Mouse (Mus musculus) G1E-ER4 (cell line): Measurements from ENCODE around the gene Rtf2. TPM values are rescaled to one million over a fixed set of nuclear protein-coding genes. Genes with fewer than 3 reads are reported as not detected.

ENCODE experiments used
- GATA1 ChIP-seq: IDR thresholded peaks from one replicate; pipeline ENCODE4 v1.8.0; 2012; ENCODE audit warnings: low read length, inconsistent platforms
- polyA plus RNA-seq: library from polyadenylated mRNA; stranded (reverse); fragments of >175 nt; gene quantifications from 2 replicates; pipeline ENCODE4 v1.2.3, GENCODE M21; 2012

Gene Rtf2
- 16.3 and 55.3 TPM in 2 replicates for polyA plus RNA-seq

DNA sequence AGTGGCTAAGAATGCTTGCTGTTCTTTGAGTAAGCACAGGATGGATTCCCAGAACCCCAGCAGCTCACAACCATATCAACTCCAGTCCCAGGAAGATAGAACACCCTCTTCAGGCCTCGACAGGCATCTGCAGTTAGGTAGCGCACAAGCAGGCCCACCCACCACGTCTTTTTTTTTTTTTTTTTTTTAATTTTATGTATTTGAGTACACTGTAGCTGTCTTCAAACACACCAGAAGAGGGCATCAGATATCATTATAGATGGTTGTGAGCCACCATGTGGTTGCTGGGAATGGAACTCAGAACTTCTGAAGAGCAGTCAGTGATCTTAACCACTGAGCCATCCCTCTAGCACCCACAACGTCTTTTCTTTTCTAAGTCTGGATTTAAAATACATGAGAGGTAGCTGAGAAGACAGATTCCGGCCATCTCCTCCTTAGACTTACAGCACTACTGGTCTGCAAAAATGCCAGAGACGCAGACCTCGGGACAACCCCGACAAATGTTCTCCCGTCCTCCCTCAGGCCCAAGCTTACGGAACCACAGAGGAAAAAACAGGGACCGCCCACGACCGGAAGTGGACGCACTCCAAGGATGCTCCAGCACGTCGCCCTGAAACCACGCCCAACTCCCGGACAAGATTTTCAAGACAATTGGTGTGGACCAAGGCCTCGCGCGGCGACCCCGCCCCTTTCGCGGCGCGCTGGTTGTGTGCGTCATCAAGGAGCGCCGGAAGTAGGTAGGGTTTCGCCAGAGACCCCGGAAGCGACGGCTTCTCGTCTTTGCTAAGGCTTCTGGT, at the start of gene Rtf2:
TSS of gene Rtf2 (plus strand) at position 714 of the 797 bp plus-strand sequence.
- no peak for TF ChIP-seq GATA1

- TF ChIP-seq GATA1, result no peak
Observed at GRCm38 (mm10) chr2:172392041-172392521, 48.3 kb upstream of the Rtf2 start.

DNA sequence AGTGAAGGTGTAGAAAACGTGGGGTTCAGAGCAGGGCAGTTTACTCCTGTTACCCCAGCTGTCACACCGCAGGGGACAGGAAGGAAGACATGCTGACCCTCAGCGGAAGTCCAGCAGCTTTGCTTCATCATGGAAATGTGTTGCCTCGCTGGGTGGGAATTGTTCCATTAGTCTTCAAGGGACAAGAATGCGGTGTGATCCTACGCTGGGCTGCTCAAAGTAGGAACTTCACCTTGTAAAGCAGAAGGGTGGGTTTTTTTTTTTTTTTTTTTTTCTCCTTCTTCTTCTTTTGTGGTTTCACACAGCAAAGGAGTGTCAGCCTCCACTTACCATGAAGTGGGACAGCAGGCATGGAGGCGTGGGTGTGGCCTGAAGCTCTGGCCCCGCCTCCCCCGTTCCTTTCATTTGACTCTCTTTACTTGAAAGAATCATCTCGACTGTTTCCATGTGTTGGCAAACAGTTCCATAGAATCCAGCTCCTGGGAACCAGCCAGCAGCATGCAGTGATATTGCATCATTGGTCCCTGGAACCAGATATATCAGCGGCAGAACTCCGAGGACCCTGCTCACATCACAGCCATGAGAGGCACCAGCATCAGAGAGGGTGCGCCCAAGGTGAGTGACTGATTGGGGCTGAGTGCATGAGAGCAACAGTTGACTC, 46.8 kb upstream of the Rtf2 start, which contains the start of gene Cass4:
TSS of gene Cass4 (plus strand) at position 404 of the 661 bp plus-strand sequence.
- no peak for TF ChIP-seq GATA1

- no peak for TF ChIP-seq GATA1
Observed at GRCm38 (mm10) chr2:172394052-172394392, 46.3 kb upstream of the Rtf2 start.

- no peak for TF ChIP-seq GATA1
Observed at GRCm38 (mm10) chr2:172394671-172395070, 45.7 kb upstream of the Rtf2 start.

DNA sequence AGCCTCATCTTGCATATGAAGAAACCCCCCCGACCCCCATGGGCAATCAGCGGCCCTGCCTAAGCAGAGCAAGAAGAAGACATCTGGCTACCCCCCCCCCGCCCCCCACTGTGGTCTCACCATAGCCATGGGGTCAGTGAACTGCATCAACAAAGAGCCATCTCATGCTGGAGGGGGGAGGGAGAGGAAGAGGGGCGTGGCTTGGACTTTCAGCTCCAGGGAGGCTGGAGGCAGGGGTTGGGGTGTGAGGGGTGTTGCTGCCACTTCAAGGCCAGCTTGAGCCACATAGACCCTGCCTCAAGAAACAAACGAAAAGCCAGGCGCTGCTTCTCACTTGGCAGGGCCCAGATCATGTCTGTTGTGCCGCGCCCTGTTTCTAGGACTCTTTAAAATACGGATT, 44.4 kb upstream of the Rtf2 start:
- TF ChIP-seq GATA1, result no peak

GRCm38 (mm10) chr2:172399901-172400300, 40.5 kb upstream of the Rtf2 start:
- TF ChIP-seq GATA1, result no peak

GRCm38 (mm10) chr2:172401116-172401825, 39.1 kb upstream of the Rtf2 start:
- no peak for TF ChIP-seq GATA1

- TF ChIP-seq GATA1, result no peak
Observed at GRCm38 (mm10) chr2:172404239-172404638, 36.1 kb upstream of the Rtf2 start.

GRCm38 (mm10) chr2:172405011-172405410, 35.3 kb upstream of the Rtf2 start:
- TF ChIP-seq GATA1, result no peak

DNA sequence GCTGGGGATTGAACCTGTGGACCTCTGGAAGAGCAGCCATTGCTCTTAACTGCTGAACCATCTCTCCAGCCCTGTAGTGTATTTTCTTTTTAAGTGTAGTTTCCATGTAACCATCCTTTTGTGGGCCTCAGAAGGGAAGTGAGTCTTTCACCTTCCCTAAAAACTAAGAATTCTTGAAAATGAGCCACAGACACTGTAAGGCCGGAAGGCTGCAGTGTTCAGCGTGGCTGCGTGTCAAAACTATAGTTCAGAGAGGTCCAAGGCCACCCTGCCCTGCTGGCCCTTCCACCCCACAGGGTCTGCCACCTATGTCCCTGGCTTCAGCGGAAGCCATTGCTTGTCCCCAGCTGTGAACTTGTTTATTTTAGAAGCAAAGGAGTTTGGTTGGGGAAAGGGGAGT, 34.2 kb upstream of the Rtf2 start:
- TF ChIP-seq GATA1, result no peak

- no peak for TF ChIP-seq GATA1
Observed at GRCm38 (mm10) chr2:172407499-172407898, 32.9 kb upstream of the Rtf2 start.

GRCm38 (mm10) chr2:172410686-172411085, 29.7 kb upstream of the Rtf2 start:
- TF ChIP-seq GATA1, result no peak

- TF ChIP-seq GATA1, result no peak
Observed at GRCm38 (mm10) chr2:172411091-172411490, 29.3 kb upstream of the Rtf2 start.

GRCm38 (mm10) chr2:172412454-172412853, 27.9 kb upstream of the Rtf2 start:
- no peak for TF ChIP-seq GATA1

DNA sequence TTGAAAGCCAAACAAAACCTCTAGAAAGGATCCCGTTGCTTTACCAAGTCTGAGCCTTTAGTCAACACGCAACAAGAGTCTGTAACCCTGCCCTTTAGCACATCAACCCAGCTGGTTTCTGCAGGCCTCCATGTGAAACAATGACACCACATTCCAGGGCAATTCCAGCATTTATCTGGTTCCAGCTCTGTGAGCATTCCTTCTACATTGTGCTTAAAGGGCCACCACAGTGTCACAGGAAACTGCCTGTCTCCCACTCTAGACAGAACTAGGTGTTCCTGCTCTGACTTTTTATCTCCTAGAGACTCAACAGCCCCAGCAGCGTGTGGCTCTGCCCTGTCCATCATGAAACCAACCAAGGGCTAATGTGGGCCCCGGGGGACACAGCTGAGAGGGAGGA, 27.1 kb upstream of the Rtf2 start:
- no peak for TF ChIP-seq GATA1
